Mouse (Mus musculus): Measurements from ENCODE around the gene Parp12. TPM values are rescaled to one million over a fixed set of nuclear protein-coding genes. Genes with fewer than 3 reads are reported as not detected.

Parp12 gene
- polyA plus RNA-seq, 1 experiment from 2014 or later, result 7.4 TPM

DNA sequence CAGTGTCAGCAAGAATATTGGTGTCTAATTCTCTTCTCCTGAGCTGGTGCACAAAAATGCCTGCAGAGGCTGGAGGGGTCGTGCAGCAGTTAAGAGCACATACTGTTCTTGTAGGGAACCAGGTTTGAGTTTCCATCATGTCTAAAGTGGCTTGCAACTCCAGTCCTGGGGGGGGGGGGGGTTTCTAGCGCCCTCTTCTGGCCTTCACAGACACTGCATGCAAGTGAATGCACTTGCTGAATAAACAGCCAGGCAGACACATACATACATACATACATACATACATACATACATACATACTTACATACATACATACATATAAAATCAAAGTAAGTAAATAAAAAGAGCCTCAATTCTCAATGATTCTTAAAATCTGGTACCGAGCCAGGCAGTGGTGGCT is 59.8 kb downstream of the Parp12 start:
- H3K27ac ChIP-seq (ENCODE audit: low read depth), result no peak overlapping the region
- no peaks in the 10 kb centered on the region for H3K27me3 ChIP-seq (ENCODE audit: insufficient read depth, low read length)
- no peak for ATAC-seq (ENCODE audit: insufficient read depth)
- H3K36me3 ChIP-seq (ENCODE audit: insufficient read depth), result no peaks in the 10 kb centered on the region
- H3K9me3 ChIP-seq (ENCODE audit: low read depth, low read length), result no peaks in the 10 kb centered on the region
- TF ChIP-seq CTCF (IDR thresholded peaks at IDR 0.05; ENCODE audit: low read depth), result peak; percentile 50
- H3K9ac ChIP-seq, result no peak overlapping the region
- no peak overlapping the region for H3K4me3 ChIP-seq (ENCODE audit: low read depth, low read length)
- peaks cover 9% of the 10 kb centered on the region; the same call in 1 of the 2 replicates for H3K4me1 ChIP-seq (ENCODE audit: insufficient read depth)
- 54% methylated on average over 3 of the region's 3 CpGs for WGBS
- no peak overlapping the region for H3K4me2 ChIP-seq
- no peak for DNase-seq

DNA sequence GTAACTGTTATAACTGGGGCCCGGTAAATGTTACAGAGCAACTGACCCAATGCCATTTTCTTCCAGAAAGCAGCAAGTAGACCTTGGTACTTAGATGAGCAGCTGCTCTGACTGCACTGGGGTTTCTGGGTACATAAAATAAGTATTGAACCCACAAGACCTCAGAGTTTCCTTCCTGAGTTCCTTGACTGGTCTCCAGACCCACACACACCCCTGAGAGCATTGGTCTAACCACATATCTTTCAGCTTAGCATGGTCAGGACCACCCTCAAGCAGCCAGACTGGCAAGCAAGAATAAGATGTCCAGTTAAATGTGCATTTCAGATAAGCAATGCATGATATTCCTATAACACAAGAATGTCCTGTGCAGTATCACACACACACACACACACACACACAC is 61.0 kb downstream of the Parp12 start:
- Histone ChIP-seq H3K4me1 (ENCODE audit: insufficient read depth) (peaks cover 9% of the 10 kb centered on the region; the same call in 1 of the 2 replicates), H3K4me2 (no peak overlapping the region), H3K9ac (no peak overlapping the region), H3K4me3 (ENCODE audit: low read depth, low read length) (no peak overlapping the region), H3K9me3 (ENCODE audit: low read depth, low read length) (no peaks in the 10 kb centered on the region), H3K27me3 (ENCODE audit: insufficient read depth, low read length) (no peaks in the 10 kb centered on the region), H3K27ac (ENCODE audit: low read depth) (no peak overlapping the region), H3K36me3 (ENCODE audit: insufficient read depth) (no peaks in the 10 kb centered on the region)
- ATAC-seq (ENCODE audit: insufficient read depth) (no peak), DNase-seq (no peak)
- 77% methylated on average over 1 of the region's 1 CpGs for WGBS
- no peak for TF ChIP-seq CTCF (IDR thresholded peaks at IDR 0.05; ENCODE audit: low read depth)

DNA sequence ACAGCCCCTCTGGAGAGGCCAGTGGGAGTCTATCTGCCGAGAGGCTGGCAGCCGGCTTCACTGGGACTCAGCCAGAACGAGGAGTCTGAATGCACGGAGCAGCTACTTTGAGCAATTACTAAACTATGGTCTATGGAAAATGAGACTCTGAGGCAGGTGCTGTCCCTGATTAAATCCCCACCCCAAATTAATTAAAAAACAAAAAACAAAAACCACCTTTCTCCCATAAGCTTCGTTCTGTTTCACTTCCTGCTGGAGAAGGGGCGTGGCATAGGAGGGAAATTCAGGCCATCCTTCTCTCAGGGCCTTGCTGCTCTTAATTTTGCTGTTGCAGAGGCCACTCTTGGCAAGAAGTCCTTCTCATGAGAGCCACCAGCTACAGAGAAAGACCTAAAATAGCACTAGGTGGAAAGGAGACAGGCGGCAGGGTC is 62.3 kb downstream of the Parp12 start:
- Histone ChIP-seq H3K4me1 (ENCODE audit: insufficient read depth) (peaks cover 9% of the 10 kb centered on the region; the same call in 1 of the 2 replicates), H3K4me2 (no peak overlapping the region), H3K9me3 (ENCODE audit: low read depth, low read length) (no peaks in the 10 kb centered on the region), H3K4me3 (ENCODE audit: low read depth, low read length) (no peak overlapping the region), H3K27me3 (ENCODE audit: insufficient read depth, low read length) (no peaks in the 10 kb centered on the region), H3K9ac (no peak overlapping the region), H3K27ac (ENCODE audit: low read depth) (no peak overlapping the region), H3K36me3 (ENCODE audit: insufficient read depth) (no peaks in the 10 kb centered on the region)
- DNase-seq, result no peak
- ATAC-seq (ENCODE audit: insufficient read depth), result no peak
- no peak for TF ChIP-seq CTCF (IDR thresholded peaks at IDR 0.05; ENCODE audit: low read depth)
- 47% methylated on average over 7 of the region's 7 CpGs for WGBS

DNA sequence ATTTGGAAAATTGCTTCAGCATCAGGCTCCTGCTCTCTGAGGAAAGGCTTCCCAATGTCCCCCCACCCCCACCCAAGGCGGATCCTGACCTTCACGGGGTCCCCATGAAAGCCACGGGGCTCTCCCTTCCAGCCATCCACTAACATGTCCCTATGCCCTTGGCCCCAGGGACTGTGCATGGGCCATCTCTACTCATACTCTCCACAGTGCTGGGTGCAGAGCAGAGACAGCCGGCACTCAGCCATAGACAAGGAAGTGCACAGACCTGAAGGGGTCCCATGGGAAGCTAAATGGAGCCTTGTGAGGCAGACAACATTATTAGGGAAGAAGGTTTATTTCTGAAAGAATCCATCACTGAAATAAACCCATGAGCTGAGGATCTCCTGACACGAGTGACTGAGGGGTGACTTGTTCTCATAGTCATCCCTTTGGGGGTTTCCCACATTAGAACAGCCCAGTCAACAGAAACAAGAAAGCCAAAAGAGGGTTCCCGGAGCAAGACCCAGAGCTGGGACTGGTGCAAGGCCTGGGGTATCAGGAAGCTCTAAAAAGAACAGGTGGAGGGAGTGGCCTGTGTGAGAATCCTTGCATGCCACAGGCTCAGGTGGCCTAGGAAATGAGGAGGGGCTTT is 63.2 kb downstream of the Parp12 start:
- no peak overlapping the region for H3K9ac ChIP-seq
- no peak for TF ChIP-seq CTCF (IDR thresholded peaks at IDR 0.05; ENCODE audit: low read depth)
- H3K4me2 ChIP-seq, result no peak overlapping the region
- no peak overlapping the region for H3K27ac ChIP-seq (ENCODE audit: low read depth)
- ATAC-seq (ENCODE audit: insufficient read depth), result no peak
- no peak for DNase-seq
- H3K9me3 ChIP-seq (ENCODE audit: low read depth, low read length), result no peaks in the 10 kb centered on the region
- WGBS, result 75% methylated on average over 6 of the region's 6 CpGs
- H3K27me3 ChIP-seq (ENCODE audit: insufficient read depth, low read length), result no peaks in the 10 kb centered on the region
- H3K36me3 ChIP-seq (ENCODE audit: insufficient read depth), result no peaks in the 10 kb centered on the region
- H3K4me3 ChIP-seq (ENCODE audit: low read depth, low read length), result no peak overlapping the region
- H3K4me1 ChIP-seq (ENCODE audit: insufficient read depth), result peaks cover 6% of the 10 kb centered on the region

DNA sequence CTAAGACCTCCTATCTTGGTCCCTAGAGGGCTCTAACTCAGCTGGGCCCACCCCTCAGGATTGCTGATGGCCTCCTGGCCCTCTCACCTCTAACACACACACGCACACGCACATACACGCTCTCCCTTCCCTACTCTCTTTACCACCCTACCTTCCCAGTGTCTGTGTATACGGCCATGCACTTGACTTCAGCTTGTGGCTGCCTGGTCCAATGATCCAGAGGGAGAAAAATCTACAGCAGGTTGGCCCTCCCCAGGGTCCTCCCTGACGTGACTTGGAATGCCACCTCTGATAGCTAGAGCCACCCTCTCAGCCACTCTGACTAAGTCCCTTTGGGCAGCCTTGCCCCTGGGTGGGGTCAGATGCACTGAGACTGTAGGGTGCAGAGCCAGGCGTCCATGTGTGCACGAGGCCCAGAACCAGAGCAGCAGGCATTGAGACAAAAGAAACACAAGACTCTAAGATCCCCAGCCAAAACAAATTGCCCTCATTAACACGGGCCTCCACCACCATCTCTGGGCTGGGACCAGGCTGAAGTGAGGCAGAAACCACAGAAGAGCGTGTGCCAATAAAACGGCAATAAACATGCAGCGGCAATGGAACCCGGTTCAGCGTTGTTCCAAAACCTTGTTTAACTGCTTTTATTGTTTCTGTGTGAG is 63.8 kb downstream of the Parp12 start:
- no peaks in the 10 kb centered on the region for H3K27me3 ChIP-seq (ENCODE audit: insufficient read depth, low read length)
- H3K4me3 ChIP-seq (ENCODE audit: low read depth, low read length), result no peak overlapping the region
- 85% methylated on average over 13 of the region's 13 CpGs for WGBS
- no peak overlapping the region for H3K9ac ChIP-seq
- H3K27ac ChIP-seq (ENCODE audit: low read depth), result no peak overlapping the region
- DNase-seq, result no peak
- H3K4me1 ChIP-seq (ENCODE audit: insufficient read depth), result no peaks in the 10 kb centered on the region; the same call in none of the 2 replicates
- no peak for TF ChIP-seq CTCF (IDR thresholded peaks at IDR 0.05; ENCODE audit: low read depth)
- H3K36me3 ChIP-seq (ENCODE audit: insufficient read depth), result no peaks in the 10 kb centered on the region
- no peak for ATAC-seq (ENCODE audit: insufficient read depth)
- no peak overlapping the region for H3K4me2 ChIP-seq
- no peaks in the 10 kb centered on the region for H3K9me3 ChIP-seq (ENCODE audit: low read depth, low read length)

DNA sequence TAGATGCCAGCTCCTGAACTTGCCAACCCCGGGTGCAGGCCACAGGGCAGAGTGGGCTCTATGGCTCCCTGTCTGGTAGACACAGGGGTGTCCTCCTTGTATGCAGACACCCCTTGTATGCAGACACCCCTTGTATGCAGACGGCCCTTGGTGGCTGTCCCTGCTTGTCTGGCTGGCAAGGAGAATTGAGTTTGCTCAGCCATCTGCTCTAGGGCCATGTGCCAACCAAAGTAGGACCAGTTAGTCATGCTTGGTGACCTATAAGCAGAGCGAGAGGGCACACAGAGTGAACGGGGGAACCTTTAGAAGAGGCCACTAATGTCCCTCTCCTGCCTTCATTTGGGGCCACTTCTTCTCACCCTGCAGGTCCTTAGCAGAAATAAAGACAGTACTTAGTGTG is 65.5 kb downstream of the Parp12 start:
- no peak for ATAC-seq (ENCODE audit: insufficient read depth)
- WGBS, result 83% methylated on average over 4 of the region's 4 CpGs

DNA sequence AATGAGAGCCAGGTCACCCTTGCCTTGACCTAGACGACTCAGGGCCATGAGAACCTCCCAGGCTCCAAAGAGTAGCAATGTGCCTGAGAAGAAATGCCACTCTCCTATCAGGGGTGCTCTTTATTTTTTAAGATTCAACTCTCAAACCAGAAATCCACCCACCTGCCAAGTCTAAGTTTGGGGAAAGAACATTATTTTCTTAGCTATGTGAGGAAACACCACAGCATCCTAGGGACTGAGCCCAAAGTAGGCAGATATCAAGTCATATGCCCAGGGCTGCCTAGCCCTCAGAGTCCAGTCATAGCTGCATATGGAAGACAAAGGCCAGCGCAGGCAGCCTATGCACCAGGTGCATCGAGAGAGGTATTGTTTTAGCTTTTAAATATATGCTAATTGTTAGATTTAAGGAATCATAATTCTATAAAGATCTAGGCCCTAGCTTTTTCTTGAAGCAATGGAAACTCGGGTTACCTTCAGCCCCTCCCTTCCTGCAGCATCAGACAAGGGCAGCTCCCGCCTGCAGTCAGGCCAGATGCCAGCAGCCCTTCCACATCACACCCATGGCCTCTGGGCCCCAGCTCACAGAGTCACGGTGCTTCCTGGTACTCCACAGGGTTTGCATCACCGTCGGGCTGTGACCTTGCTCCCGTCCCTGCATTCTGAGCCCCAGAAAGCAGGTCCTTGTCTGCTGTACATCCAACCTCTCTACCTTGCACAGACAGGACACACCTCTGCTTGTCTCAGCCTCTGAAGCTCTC is 66.2 kb downstream of the Parp12 start:
- Histone ChIP-seq H3K4me3 (ENCODE audit: low read depth, low read length) (no peak overlapping the region), H3K27me3 (ENCODE audit: insufficient read depth, low read length) (no peaks in the 10 kb centered on the region), H3K36me3 (ENCODE audit: insufficient read depth) (no peaks in the 10 kb centered on the region), H3K9me3 (ENCODE audit: low read depth, low read length) (no peaks in the 10 kb centered on the region), H3K9ac (no peak overlapping the region), H3K27ac (ENCODE audit: low read depth) (no peak overlapping the region), H3K4me1 (ENCODE audit: insufficient read depth) (no peaks in the 10 kb centered on the region; the same call in 1 of the 2 replicates), H3K4me2 (no peak overlapping the region)
- ATAC-seq (ENCODE audit: insufficient read depth), result no peak
- no peak for TF ChIP-seq CTCF (IDR thresholded peaks at IDR 0.05; ENCODE audit: low read depth)
- no peak for DNase-seq
- 62% methylated on average over 9 of the region's 9 CpGs for WGBS

More for the DNA sequence above, 65.5 kb downstream of the Parp12 start:
- Histone ChIP-seq H3K36me3 (ENCODE audit: insufficient read depth) (no peaks in the 10 kb centered on the region), H3K4me2 (no peak overlapping the region), H3K9ac (no peak overlapping the region), H3K27me3 (ENCODE audit: insufficient read depth, low read length) (no peaks in the 10 kb centered on the region), H3K4me3 (ENCODE audit: low read depth, low read length) (no peak overlapping the region), H3K27ac (ENCODE audit: low read depth) (no peak overlapping the region), H3K4me1 (ENCODE audit: insufficient read depth) (no peaks in the 10 kb centered on the region; the same call in 1 of the 2 replicates), H3K9me3 (ENCODE audit: low read depth, low read length) (no peaks in the 10 kb centered on the region)
- DNase-seq, result no peak
- TF ChIP-seq CTCF (IDR thresholded peaks at IDR 0.05; ENCODE audit: low read depth), result no peak

All from lung, embryonic 14.5 days (tissue).